Mouse (Mus musculus): Measurements from ENCODE around the gene Vmn1r66. TPM values are rescaled to one million over a fixed set of nuclear protein-coding genes. Genes with fewer than 3 reads are reported as not detected.
"Not testable (repeated sequence)": the region's sequence is repeated elsewhere in the genome, so short reads cannot be mapped to it uniquely, and the experiment has no call there.

Vmn1r66 gene
- polyA plus RNA-seq (2014; fragmentation: Nextera tagmentation; extraction: Ambion mirVana): not detected in 2 replicates

GRCm38 (mm10) chr7:10277906-10278305 lies at the start of gene Vmn1r66:
TSS of gene Vmn1r66 (minus strand) at chr7:10278006.
- no peak within 1 kb of the TSS for H3K27ac ChIP-seq (ENCODE audit: low read depth)
- no peak within 1 kb of the TSS for H3K9ac ChIP-seq
- H3K4me1 ChIP-seq (ENCODE audit: insufficient read depth): no peaks in the 10 kb centered on the region
- no peak for TF ChIP-seq CTCF (IDR thresholded peaks at IDR 0.05; ENCODE audit: low read depth)
- H3K27me3 ChIP-seq (ENCODE audit: insufficient read depth, low read length): no peaks in the 10 kb centered on the region
- peaks cover 4% of the 10 kb centered on the region; the same call in 1 of the 2 replicates for H3K9me3 ChIP-seq (ENCODE audit: low read depth, low read length)
- H3K36me3 ChIP-seq (ENCODE audit: insufficient read depth): no peaks in the 10 kb centered on the region
- no peak for DNase-seq
- H3K4me3 ChIP-seq (ENCODE audit: low read depth, low read length): no peak within 1 kb of the TSS
- no peak within 1 kb of the TSS for H3K4me2 ChIP-seq
- ATAC-seq (ENCODE audit: insufficient read depth): no peak

- DNase-seq; H3K27me3 ChIP-seq (ENCODE audit: insufficient read depth, low read length); H3K27ac ChIP-seq (ENCODE audit: low read depth); H3K4me2 ChIP-seq; H3K4me3 ChIP-seq (ENCODE audit: low read depth, low read length); H3K9ac ChIP-seq; H3K36me3 ChIP-seq (ENCODE audit: insufficient read depth); H3K4me1 ChIP-seq (ENCODE audit: insufficient read depth); ATAC-seq (ENCODE audit: insufficient read depth): not testable (repeated sequence)
- 69% methylated on average over 12 of the region's 20 CpGs for WGBS
- peaks cover 13% of the 10 kb centered on the region; the same call in 1 of the 2 replicates for H3K9me3 ChIP-seq (ENCODE audit: low read depth, low read length)
These were observed 47.7 kb upstream of the Vmn1r66 start for GRCm38 (mm10) chr7:10325462-10325861.

- no peak for TF ChIP-seq CTCF (IDR thresholded peaks at IDR 0.05; ENCODE audit: low read depth)
- Histone ChIP-seq H3K36me3 (ENCODE audit: insufficient read depth) (no peaks in the 10 kb centered on the region), H3K4me3 (ENCODE audit: low read depth, low read length) (no peak overlapping the region), H3K4me1 (ENCODE audit: insufficient read depth) (no peaks in the 10 kb centered on the region), H3K27me3 (ENCODE audit: insufficient read depth, low read length) (no peaks in the 10 kb centered on the region), H3K4me2 (no peak overlapping the region), H3K9ac (no peak overlapping the region), H3K9me3 (ENCODE audit: low read depth, low read length) (peaks cover 15% of the 10 kb centered on the region; the same call in 1 of the 2 replicates), H3K27ac (ENCODE audit: low read depth) (no peak overlapping the region)
- no peak for ATAC-seq (ENCODE audit: insufficient read depth)
- WGBS: 90% methylated on average over 13 of the region's 13 CpGs
- DNase-seq: no peak
These were observed 25.7 kb downstream of the Vmn1r66 start for GRCm38 (mm10) chr7:10252075-10252474.

- WGBS: 76% methylated on average over 5 of the region's 5 CpGs
- Histone ChIP-seq H3K4me2 (no peak overlapping the region), H3K9ac (no peak overlapping the region), H3K36me3 (ENCODE audit: insufficient read depth) (no peaks in the 10 kb centered on the region), H3K4me1 (ENCODE audit: insufficient read depth) (no peaks in the 10 kb centered on the region), H3K27me3 (ENCODE audit: insufficient read depth, low read length) (no peaks in the 10 kb centered on the region), H3K9me3 (ENCODE audit: low read depth, low read length) (peaks cover 11% of the 10 kb centered on the region; the same call in 1 of the 2 replicates), H3K4me3 (ENCODE audit: low read depth, low read length) (no peak overlapping the region), H3K27ac (ENCODE audit: low read depth) (no peak overlapping the region)
- no peak for TF ChIP-seq CTCF (IDR thresholded peaks at IDR 0.05; ENCODE audit: low read depth)
- no peak for ATAC-seq (ENCODE audit: insufficient read depth)
- no peak for DNase-seq
These were observed 28.7 kb downstream of the Vmn1r66 start for GRCm38 (mm10) chr7:10249146-10249545.

Other genes with a start within 250 kb of the Vmn1r66 start
- not detected in 2 replicates for gene Vmn2r50, start 224.7 kb downstream of the Vmn1r66 start, polyA plus RNA-seq (2014; fragmentation: Nextera tagmentation; extraction: Ambion mirVana)
- not detected in 2 replicates for gene Vmn2r51, start 172.3 kb downstream of the Vmn1r66 start, polyA plus RNA-seq (2014; fragmentation: Nextera tagmentation; extraction: Ambion mirVana)
- gene Vmn2r52, start 101.4 kb downstream of the Vmn1r66 start, polyA plus RNA-seq (2014; fragmentation: Nextera tagmentation; extraction: Ambion mirVana): not detected in 2 replicates
- gene Vmn1r67, start 165.3 kb upstream of the Vmn1r66 start, polyA plus RNA-seq (2014; fragmentation: Nextera tagmentation; extraction: Ambion mirVana): not detected in 2 replicates
- 14.7 and 16.3 TPM in 2 replicates for gene Zik1, start 217.4 kb upstream of the Vmn1r66 start, polyA plus RNA-seq (2014; fragmentation: Nextera tagmentation; extraction: Ambion mirVana)

All from lung, embryonic 14.5 days (tissue).